Mouse (Mus musculus): Measurements from ENCODE around the gene Grhl3. TPM values are rescaled to one million over a fixed set of nuclear protein-coding genes. Genes with fewer than 3 reads are reported as not detected.
A peak's percentile ranks its signal among the peaks of the same experiment; 100 is the strongest.
"Not testable (repeated sequence)": the region's sequence is repeated elsewhere in the genome, so short reads cannot be mapped to it uniquely, and the experiment has no call there.

Grhl3 gene
- not detected in 2 replicates for total RNA-seq (2017)

- ATAC-seq (replicated peaks; ENCODE audit: low read depth, poor library complexity, severe bottlenecking): 0 out of 2 replicates have a peak, but pooled peaks have one; percentile 21
Observed at GRCm38 (mm10) chr4:135573251-135573808, at the start of gene Grhl3. Grhl3 (minus strand) TSS chr4:135573630.

GRCm38 (mm10) chr4:135622290-135622689, 48.9 kb upstream of the Grhl3 start:
- no peak for ATAC-seq (replicated peaks; ENCODE audit: low read depth, poor library complexity, severe bottlenecking)

GRCm38 (mm10) chr4:135620461-135620860, 47.0 kb upstream of the Grhl3 start:
- no peak for ATAC-seq (replicated peaks; ENCODE audit: low read depth, poor library complexity, severe bottlenecking)

GRCm38 (mm10) chr4:135617783-135618470, 44.5 kb upstream of the Grhl3 start:
- peak; percentile 76 for ATAC-seq (replicated peaks; ENCODE audit: low read depth, poor library complexity, severe bottlenecking)

- ATAC-seq (replicated peaks; ENCODE audit: low read depth, poor library complexity, severe bottlenecking): no peak
Observed at GRCm38 (mm10) chr4:135617038-135617437, 43.6 kb upstream of the Grhl3 start.

GRCm38 (mm10) chr4:135615307-135615706, 41.9 kb upstream of the Grhl3 start:
- ATAC-seq (replicated peaks; ENCODE audit: low read depth, poor library complexity, severe bottlenecking): not testable (repeated sequence)

GRCm38 (mm10) chr4:135609986-135610385, 36.6 kb upstream of the Grhl3 start:
- no peak for ATAC-seq (replicated peaks; ENCODE audit: low read depth, poor library complexity, severe bottlenecking)

GRCm38 (mm10) chr4:135607979-135608885, 34.8 kb upstream of the Grhl3 start:
- no peak for ATAC-seq (replicated peaks; ENCODE audit: low read depth, poor library complexity, severe bottlenecking)

GRCm38 (mm10) chr4:135606271-135606670, 32.8 kb upstream of the Grhl3 start:
- ATAC-seq (replicated peaks; ENCODE audit: low read depth, poor library complexity, severe bottlenecking): no peak

- ATAC-seq (replicated peaks; ENCODE audit: low read depth, poor library complexity, severe bottlenecking): no peak
Observed at GRCm38 (mm10) chr4:135601530-135601929, 28.1 kb upstream of the Grhl3 start.

GRCm38 (mm10) chr4:135599497-135600182, 26.2 kb upstream of the Grhl3 start:
- no peak for ATAC-seq (replicated peaks; ENCODE audit: low read depth, poor library complexity, severe bottlenecking)

- ATAC-seq (replicated peaks; ENCODE audit: low read depth, poor library complexity, severe bottlenecking): no peak
Observed at GRCm38 (mm10) chr4:135598998-135599397, 25.6 kb upstream of the Grhl3 start.

GRCm38 (mm10) chr4:135597571-135597970, 24.1 kb upstream of the Grhl3 start:
- ATAC-seq (replicated peaks; ENCODE audit: low read depth, poor library complexity, severe bottlenecking): no peak

GRCm38 (mm10) chr4:135595943-135596342, 22.5 kb upstream of the Grhl3 start:
- no peak for ATAC-seq (replicated peaks; ENCODE audit: low read depth, poor library complexity, severe bottlenecking)

GRCm38 (mm10) chr4:135591610-135592304, 18.3 kb upstream of the Grhl3 start:
- ATAC-seq (replicated peaks; ENCODE audit: low read depth, poor library complexity, severe bottlenecking): no peak

- no peak for ATAC-seq (replicated peaks; ENCODE audit: low read depth, poor library complexity, severe bottlenecking)
Observed at GRCm38 (mm10) chr4:135591086-135591485, 17.7 kb upstream of the Grhl3 start.

- no peak for ATAC-seq (replicated peaks; ENCODE audit: low read depth, poor library complexity, severe bottlenecking)
Observed at GRCm38 (mm10) chr4:135584838-135585237, 11.4 kb upstream of the Grhl3 start.

- ATAC-seq (replicated peaks; ENCODE audit: low read depth, poor library complexity, severe bottlenecking): no peak
Observed at GRCm38 (mm10) chr4:135581222-135581910, 7.9 kb upstream of the Grhl3 start.

- no peak for ATAC-seq (replicated peaks; ENCODE audit: low read depth, poor library complexity, severe bottlenecking)
Observed at GRCm38 (mm10) chr4:135579695-135580094, 6.3 kb upstream of the Grhl3 start.

Data from common myeloid progenitor, adult 5-6 weeks (primary cell).